17 mouse cellular contexts compared by ENCODE assay signal in the genomic region with DNA sequence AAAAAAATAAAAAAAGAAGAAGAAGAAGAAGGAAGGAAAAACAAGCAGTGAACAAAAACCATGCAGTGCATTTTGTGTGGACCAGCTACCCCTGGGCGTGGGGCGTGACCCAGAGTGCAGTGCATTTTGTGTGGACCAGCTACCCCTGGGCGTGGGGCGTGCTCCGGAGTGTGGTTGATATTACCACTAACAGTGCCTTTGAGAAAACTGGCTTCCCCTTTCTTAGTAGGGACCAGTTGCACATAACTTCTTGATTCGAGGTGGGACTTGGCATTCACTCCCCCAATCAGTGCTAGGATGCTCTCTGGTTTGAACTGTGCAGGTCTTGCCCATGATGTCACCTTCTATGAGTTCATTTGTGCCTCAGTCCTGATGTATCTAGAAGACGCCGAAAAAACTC.
"Had no signal": no experiment of that assay in that cellular context is flagged by ENCODE, and none has a peak within 500 bp of the region (broad histone marks: within the 10 kb centered on the region; RNA-seq: fewer than 3 reads in every experiment).

No protein-coding gene starts in this region.

- DNase-seq: lung, adult 2 months; lung, postnatal 14 days; lung, postnatal 36 days; right cerebral cortex, postnatal 14 days; thymus, adult 2 months; thymus, postnatal 25 days; thymus, postnatal 4 days had no signal

- H3K4me3 ChIP-seq: lung, embryonic 15.5 days; megakaryocyte, embryonic 14.5 days; midbrain, embryonic 13.5 days; midbrain, embryonic 15.5 days; neural tube, embryonic 12.5 days; stomach, embryonic 15.5 days had no signal

- H3K9me3 ChIP-seq: lung, embryonic 15.5 days; megakaryocyte, embryonic 14.5 days; midbrain, embryonic 13.5 days; midbrain, embryonic 15.5 days; neural tube, embryonic 12.5 days; stomach, embryonic 15.5 days had no signal

- H3K9ac ChIP-seq: lung, embryonic 15.5 days; midbrain, embryonic 13.5 days; midbrain, embryonic 15.5 days; neural tube, embryonic 12.5 days; stomach, embryonic 15.5 days had no signal

- H3K36me3 ChIP-seq: midbrain, embryonic 13.5 days; midbrain, embryonic 15.5 days; neural tube, embryonic 12.5 days had no signal

- H3K4me2 ChIP-seq: lung, embryonic 15.5 days; midbrain, embryonic 11.5 days; midbrain, embryonic 13.5 days; midbrain, embryonic 15.5 days; neural tube, embryonic 12.5 days; stomach, embryonic 15.5 days had no signal

- H3K27me3 ChIP-seq: lung, embryonic 15.5 days; megakaryocyte, embryonic 14.5 days; midbrain, embryonic 13.5 days; midbrain, embryonic 15.5 days; neural tube, embryonic 12.5 days; stomach, embryonic 15.5 days had no signal

- H3K27ac ChIP-seq: lung, embryonic 15.5 days; macrophage; midbrain, embryonic 13.5 days; midbrain, embryonic 15.5 days; neural tube, embryonic 12.5 days; stomach, embryonic 15.5 days; stomach, postnatal 0 days had no signal

- ATAC-seq: lung, postnatal 0 days; midbrain, embryonic 13.5 days; midbrain, embryonic 15.5 days had no signal

- H3K4me1 ChIP-seq: lung, embryonic 15.5 days; midbrain, embryonic 13.5 days; midbrain, embryonic 15.5 days; neural tube, embryonic 12.5 days; stomach, embryonic 15.5 days had no signal
